Mouse (Mus musculus): ENCODE data around the gene Bend4. TPM values are rescaled to one million over a fixed set of nuclear protein-coding genes. Genes with fewer than 3 reads are reported as not detected.

Gene Bend4
- polyA plus RNA-seq, 1 experiment from 2014 or later: 7.7 TPM

DNA sequence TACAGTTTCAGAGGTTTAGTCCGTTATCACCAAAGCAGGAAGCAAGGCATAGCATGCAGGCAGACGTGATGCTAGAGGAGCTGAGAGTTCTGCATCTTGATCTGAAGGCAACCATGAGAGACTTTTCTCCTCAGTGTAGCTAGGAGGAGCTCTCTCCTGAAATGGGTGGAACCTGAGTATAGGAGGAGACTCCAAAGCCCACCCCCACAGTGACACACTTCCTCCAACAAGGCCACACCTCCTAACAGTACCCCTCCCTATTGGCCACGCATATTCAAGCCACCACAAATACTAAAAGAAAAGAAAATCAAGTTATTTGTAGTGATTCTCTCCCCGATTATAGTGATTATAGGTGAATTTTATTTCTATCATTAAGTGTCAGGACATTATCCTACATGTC is 28.7 kb upstream of the Bend4 start:
- H3K4me3 ChIP-seq (ENCODE audit: low read depth, low read length): no peak overlapping the region
- no peak for TF ChIP-seq CTCF (IDR thresholded peaks at IDR 0.05; ENCODE audit: low read depth)
- H3K36me3 ChIP-seq (ENCODE audit: insufficient read depth): no peaks in the 10 kb centered on the region
- no peaks in the 10 kb centered on the region for H3K27me3 ChIP-seq (ENCODE audit: insufficient read depth, low read length)
- ATAC-seq (ENCODE audit: insufficient read depth) (no peak), DNase-seq (no peak)
- H3K4me2 ChIP-seq: no peak overlapping the region
- no peaks in the 10 kb centered on the region for H3K9me3 ChIP-seq (ENCODE audit: low read depth, low read length)
- H3K9ac ChIP-seq: no peak overlapping the region
- H3K4me1 ChIP-seq (ENCODE audit: insufficient read depth): no peaks in the 10 kb centered on the region
- WGBS: 77% methylated on average over 4 of the region's 4 CpGs
- H3K27ac ChIP-seq (ENCODE audit: low read depth): no peak overlapping the region

- 79% methylated on average over 1 of the region's 1 CpGs for WGBS
- no peak overlapping the region for H3K4me2 ChIP-seq
- no peak for TF ChIP-seq CTCF (IDR thresholded peaks at IDR 0.05; ENCODE audit: low read depth)
- no peak overlapping the region for H3K9ac ChIP-seq
- DNase-seq (no peak), ATAC-seq (ENCODE audit: insufficient read depth) (no peak)
- H3K4me3 ChIP-seq (ENCODE audit: low read depth, low read length): no peak overlapping the region
- no peaks in the 10 kb centered on the region for H3K4me1 ChIP-seq (ENCODE audit: insufficient read depth)
- no peaks in the 10 kb centered on the region for H3K9me3 ChIP-seq (ENCODE audit: low read depth, low read length)
- no peaks in the 10 kb centered on the region for H3K27me3 ChIP-seq (ENCODE audit: insufficient read depth, low read length)
- H3K27ac ChIP-seq (ENCODE audit: low read depth): no peak overlapping the region
- no peaks in the 10 kb centered on the region for H3K36me3 ChIP-seq (ENCODE audit: insufficient read depth)
These were observed 26.2 kb upstream of the Bend4 start for GRCm38 (mm10) chr5:67454282-67454681.

- 81% methylated on average over 21 of the region's 21 CpGs for WGBS
- Histone ChIP-seq H3K4me1 (ENCODE audit: insufficient read depth) (no peaks in the 10 kb centered on the region), H3K36me3 (ENCODE audit: insufficient read depth) (no peaks in the 10 kb centered on the region), H3K9me3 (ENCODE audit: low read depth, low read length) (no peaks in the 10 kb centered on the region), H3K27ac (ENCODE audit: low read depth) (no peak overlapping the region), H3K4me3 (ENCODE audit: low read depth, low read length) (no peak overlapping the region), H3K4me2 (no peak overlapping the region), H3K9ac (no peak overlapping the region), H3K27me3 (ENCODE audit: insufficient read depth, low read length) (no peaks in the 10 kb centered on the region)
- DNase-seq: no peak
- no peak for TF ChIP-seq CTCF (IDR thresholded peaks at IDR 0.05; ENCODE audit: low read depth)
- ATAC-seq (ENCODE audit: insufficient read depth): no peak
These were observed 22.0 kb upstream of the Bend4 start for GRCm38 (mm10) chr5:67449957-67450630.

- whole genome bisulfite sequencing: 50% methylated on average over 2 of the region's 2 CpGs
- H3K27me3 ChIP-seq (ENCODE audit: insufficient read depth, low read length): no peaks in the 10 kb centered on the region
These were observed 18.4 kb upstream of the Bend4 start for GRCm38 (mm10) chr5:67446526-67446925.

GRCm38 (mm10) chr5:67444217-67445050 is 16.3 kb upstream of the Bend4 start:
- Histone ChIP-seq H3K27me3 (ENCODE audit: insufficient read depth, low read length) (no peaks in the 10 kb centered on the region), H3K4me1 (ENCODE audit: insufficient read depth) (peaks cover 5% of the 10 kb centered on the region; the same call in 1 of the 2 replicates), H3K4me3 (ENCODE audit: low read depth, low read length) (no peak overlapping the region), H3K36me3 (ENCODE audit: insufficient read depth) (no peaks in the 10 kb centered on the region), H3K9ac (no peak overlapping the region), H3K27ac (ENCODE audit: low read depth) (no peak overlapping the region), H3K4me2 (peak overlapping the region; percentile 36; the same call in 1 of the 2 replicates), H3K9me3 (ENCODE audit: low read depth, low read length) (no peaks in the 10 kb centered on the region)
- 14% methylated on average over 17 of the region's 17 CpGs for WGBS
- DNase-seq (no peak), ATAC-seq (ENCODE audit: insufficient read depth) (0 out of 2 replicates have a peak, but pooled peaks have one; percentile 23)
- no peak for TF ChIP-seq CTCF (IDR thresholded peaks at IDR 0.05; ENCODE audit: low read depth)

More at GRCm38 (mm10) chr5:67446526-67446925, 18.4 kb upstream of the Bend4 start:
- peak; percentile 44; the same call in 1 of the 2 replicates for ATAC-seq (ENCODE audit: insufficient read depth)
- Histone ChIP-seq H3K27ac (ENCODE audit: low read depth) (peak overlapping the region; percentile 42; the same call in 1 of the 2 replicates), H3K4me3 (ENCODE audit: low read depth, low read length) (no peak overlapping the region), H3K36me3 (ENCODE audit: insufficient read depth) (no peaks in the 10 kb centered on the region), H3K9me3 (ENCODE audit: low read depth, low read length) (no peaks in the 10 kb centered on the region), H3K4me1 (ENCODE audit: insufficient read depth) (peaks cover 5% of the 10 kb centered on the region; the same call in 1 of the 2 replicates), H3K4me2 (no peak overlapping the region), H3K9ac (no peak overlapping the region)
- TF ChIP-seq CTCF (IDR thresholded peaks at IDR 0.05; ENCODE audit: low read depth): no peak
- no peak for DNase-seq

- DNase-seq: no peak
- no peak for ATAC-seq (ENCODE audit: insufficient read depth)
- no peak overlapping the region for H3K27ac ChIP-seq (ENCODE audit: low read depth)
- H3K9ac ChIP-seq: no peak overlapping the region
- H3K9me3 ChIP-seq (ENCODE audit: low read depth, low read length): no peaks in the 10 kb centered on the region
- H3K27me3 ChIP-seq (ENCODE audit: insufficient read depth, low read length): no peaks in the 10 kb centered on the region
- WGBS: 36% methylated on average over 6 of the region's 6 CpGs
- no peak overlapping the region for H3K4me3 ChIP-seq (ENCODE audit: low read depth, low read length)
- H3K4me1 ChIP-seq (ENCODE audit: insufficient read depth): peaks cover 5% of the 10 kb centered on the region; the same call in 1 of the 2 replicates
- no peaks in the 10 kb centered on the region for H3K36me3 ChIP-seq (ENCODE audit: insufficient read depth)
- no peak for TF ChIP-seq CTCF (IDR thresholded peaks at IDR 0.05; ENCODE audit: low read depth)
- H3K4me2 ChIP-seq: no peak overlapping the region
These were observed 14.8 kb upstream of the Bend4 start for GRCm38 (mm10) chr5:67442813-67443450.
